Mouse (Mus musculus) heart, adult 2 months (tissue): Measurements from ENCODE around the gene Erbb4.

Source experiments
- CTCF ChIP-seq: fragments of 200-600 bp; IDR thresholded peaks from 2 replicates; pipeline ENCODE4 v1.8.1; 2022; ENCODE audit warnings: antibody characterized with exemption, mild to moderate bottlenecking, moderate library complexity
- POLR2A ChIP-seq: fragments of 200-500 bp; IDR thresholded peaks from 2 replicates; pipeline ENCODE4 v1.6.1; 2011; ENCODE audit warnings: mild to moderate bottlenecking, low read depth, low read length, control low read depth; ENCODE audit not compliant: insufficient read depth

DNA sequence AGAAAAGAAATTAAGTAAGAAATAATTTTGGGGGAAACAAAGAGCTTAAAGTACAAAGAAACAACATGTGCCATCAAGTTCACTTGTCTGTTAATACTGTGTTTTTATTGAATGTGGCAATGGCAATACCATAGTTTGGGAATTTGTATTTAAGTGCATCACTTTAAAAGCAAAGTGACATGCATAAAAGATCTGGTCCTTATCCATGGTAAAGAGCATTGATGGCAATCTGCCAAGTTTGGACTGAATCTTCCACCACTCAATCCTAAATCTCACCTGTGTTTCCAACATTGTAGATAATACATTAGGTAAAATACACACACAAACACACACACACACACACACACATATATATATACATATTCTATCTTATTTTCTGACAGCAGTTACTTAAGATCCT lies 143.7 kb downstream of the Erbb4 start:
- TF ChIP-seq CTCF (no peak), POLR2A (no peak)
